Mouse (Mus musculus): ENCODE results near the gene Vmn2r78. TPM values are rescaled to one million over a fixed set of nuclear protein-coding genes. Genes with fewer than 3 reads are reported as not detected.
"Not testable (repeated sequence)": the region's sequence is repeated elsewhere in the genome, so short reads cannot be mapped to it uniquely, and the experiment has no call there.

The Vmn2r78 gene
- not detected for total RNA-seq (2021)
- long read RNA-seq, experiment 1, result 0 reads
- long read RNA-seq, experiment 2, result 0 reads

- DNase-seq (ENCODE audit: low spot score in 2 of 2), result not testable (repeated sequence)
Measured at GRCm38 (mm10) chr7:86914794-86915193, at the start of gene Vmn2r78. Gene Vmn2r78 (plus strand): TSS chr7:86915094.

- DNase-seq (ENCODE audit: low spot score in 2 of 2), result no peak
Measured at GRCm38 (mm10) chr7:86889470-86890469, 25.1 kb upstream of the Vmn2r78 start.

GRCm38 (mm10) chr7:86937288-86937687 is 22.4 kb downstream of the Vmn2r78 start:
- no peak for DNase-seq (ENCODE audit: low spot score in 2 of 2)

- DNase-seq (ENCODE audit: low spot score in 2 of 2), result no peak
Measured at GRCm38 (mm10) chr7:86994700-86995099, 79.8 kb downstream of the Vmn2r78 start.

GRCm38 (mm10) chr7:86995815-86996214 is 80.9 kb downstream of the Vmn2r78 start, which contains the start of gene Vmn2r79:
Gene Vmn2r79 (plus strand): TSS chr7:86996115.
- not testable (repeated sequence) for DNase-seq (ENCODE audit: low spot score in 2 of 2)

Other genes with a start within 250 kb of the Vmn2r78 start
- not detected for gene Olfr292, start 226.8 kb upstream of the Vmn2r78 start, total RNA-seq (2021)
- not detected for gene Folh1, start 139.2 kb upstream of the Vmn2r78 start, total RNA-seq (2021)
- gene Vmn2r77, start 120.1 kb upstream of the Vmn2r78 start, total RNA-seq (2021), result not detected
- gene Vmn2r79, start 81.0 kb downstream of the Vmn2r78 start, total RNA-seq (2021), result under 1 TPM in 1 of 2 experiments, not detected in 1; 0.02 TPM

All from gastrocnemius, postnatal 4 days (tissue).